Mouse (Mus musculus) forebrain, embryonic 11.5 days (tissue): ENCODE measurements around the gene Nectin2. TPM values are rescaled to one million over a fixed set of nuclear protein-coding genes. Genes with fewer than 3 reads are reported as not detected.

ENCODE experiments used
- ATAC-seq: fragments of 200-750 bp; cut with Nextera tagmentation; replicated peaks from 2 replicates; pipeline ENCODE4 v1.8.0; 2017; ENCODE audit warnings: moderate TSS enrichment; ENCODE audit not compliant: low FRiP score
- DNase-seq: peaks from one replicate; pipeline ENCODE4 v3.0.0-alpha.2; 2017; ENCODE audit warnings: low spot score
- H3K27ac ChIP-seq: fragments of 300-500 bp; sonication (generic); 2 replicates; pipeline ENCODE4 v1.5.1; 2014; ENCODE audit warnings: low read depth, low read length
- H3K27me3 ChIP-seq: fragments of 300-500 bp; sonication (generic); 2 replicates; pipeline ENCODE4 v1.6.1; 2014; ENCODE audit warnings: mild to moderate bottlenecking, low read length, mixed read lengths; ENCODE audit not compliant: control insufficient read depth, insufficient read depth
- H3K36me3 ChIP-seq: fragments of 300-500 bp; sonication (generic); 2 replicates; pipeline ENCODE4 v1.6.1; 2014; ENCODE audit warnings: mild to moderate bottlenecking, low read length, moderate library complexity, mixed read lengths; ENCODE audit not compliant: control insufficient read depth, insufficient read depth
- H3K4me1 ChIP-seq: fragments of 300-500 bp; sonication (generic); replicated peaks from 2 replicates; pipeline ENCODE4 v1.6.1; 2014; ENCODE audit warnings: low read length, mixed read lengths; ENCODE audit not compliant: control insufficient read depth, insufficient read depth
- H3K4me2 ChIP-seq: fragments of 300-500 bp; sonication (generic); 2 replicates; pipeline ENCODE4 v1.6.1; 2014; ENCODE audit warnings: low read depth, mild to moderate bottlenecking, low read length, moderate library complexity, mixed read lengths; ENCODE audit not compliant: severe bottlenecking
- H3K4me3 ChIP-seq: fragments of 300-500 bp; sonication (generic); 2 replicates; pipeline ENCODE4 v1.5.1; 2014; ENCODE audit warnings: low read depth, low read length
- H3K9ac ChIP-seq: fragments of 300-500 bp; sonication (generic); 2 replicates; pipeline ENCODE4 v1.6.1; 2014; ENCODE audit warnings: low read length
- H3K9me3 ChIP-seq: fragments of 300-500 bp; sonication (generic); 2 replicates; pipeline ENCODE4 v1.6.1; 2016; ENCODE audit warnings: low read length, mixed read lengths; ENCODE audit not compliant: control insufficient read depth
- WGBS: fragments of 180-500 bp; shearing (Covaris S2); extraction: QIAGEN DNeasy Blood & Tissue Kit; methylation state at CpG from one replicate; pipeline ENCODE4 v1.1.7; 2014; 5-methylcytosine and 5-hydroxymethylcytosine counted together
- polyA plus RNA-seq: library from polyadenylated mRNA; unstranded; fragments of >200 nt; fragmentation: Nextera tagmentation; extraction: Ambion mirVana; gene quantifications from 2 replicates; pipeline ENCODE4 v1.2.1, GENCODE M21; 2014

Nectin2 gene
- polyA plus RNA-seq, 1 experiment from 2014 or later = 56.0 TPM

- H3K4me1 ChIP-seq = peaks cover 3% of the 10 kb centered on the region; the same call in 1 of the 2 replicates
- no peak for ATAC-seq
- no peaks in the 10 kb centered on the region for H3K9me3 ChIP-seq
- no peak overlapping the region for H3K4me2 ChIP-seq
- 71% methylated on average over 5 of the region's 5 CpGs for WGBS
- H3K36me3 ChIP-seq = no peaks in the 10 kb centered on the region; the same call in 1 of the 2 replicates
- no peak overlapping the region for H3K4me3 ChIP-seq
- H3K27me3 ChIP-seq = no peaks in the 10 kb centered on the region
- no peak overlapping the region for H3K27ac ChIP-seq
- no peak overlapping the region for H3K9ac ChIP-seq
- DNase-seq = no peak
Measured at GRCm38 (mm10) chr7:19742468-19742867, 7.8 kb downstream of the Nectin2 start.

DNA sequence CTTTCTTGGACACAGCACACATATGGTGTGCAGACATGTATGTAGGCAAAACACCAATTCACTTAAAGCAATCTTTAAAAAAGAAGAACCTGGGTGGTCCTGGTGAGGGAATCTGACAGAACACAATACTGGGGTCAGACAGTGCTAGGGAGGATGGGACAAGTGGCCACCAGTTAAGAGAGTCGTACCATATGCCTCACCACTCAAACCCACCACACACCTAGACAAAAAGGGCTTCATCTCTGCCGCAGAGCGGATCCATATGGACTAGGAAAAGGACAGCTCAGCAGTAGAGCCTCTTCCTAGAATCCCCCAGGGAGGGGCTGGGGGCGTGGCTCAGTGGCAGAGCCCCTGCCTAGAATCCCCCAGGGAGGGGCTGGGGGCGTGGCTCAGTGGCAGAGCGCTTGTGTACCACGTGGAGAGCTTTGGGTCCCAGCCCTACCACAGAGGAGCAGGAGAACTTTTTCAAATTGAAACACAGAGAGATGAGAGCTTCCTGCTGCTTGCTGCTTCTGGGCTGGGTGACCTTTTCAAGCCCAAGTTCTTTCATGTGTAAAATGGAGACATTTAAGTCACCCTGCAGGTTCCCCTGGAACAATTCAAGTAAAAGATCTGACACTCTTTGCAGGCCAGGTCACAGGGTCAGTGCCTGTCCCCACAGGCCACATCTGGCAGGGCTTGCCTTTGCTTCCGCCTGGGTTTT, 8.8 kb downstream of the Nectin2 start:
- WGBS = 12% methylated on average over 8 of the region's 8 CpGs
- Histone ChIP-seq H3K9ac (no peak overlapping the region), H3K4me2 (no peak overlapping the region), H3K27me3 (no peaks in the 10 kb centered on the region), H3K27ac (no peak overlapping the region), H3K36me3 (no peaks in the 10 kb centered on the region; the same call in 1 of the 2 replicates), H3K4me1 (peaks cover 3% of the 10 kb centered on the region; the same call in 1 of the 2 replicates), H3K4me3 (no peak overlapping the region), H3K9me3 (no peaks in the 10 kb centered on the region)
- no peak; the same call in 1 of the 2 replicates for ATAC-seq
- no peak for DNase-seq

- 92% methylated on average over 11 of the region's 11 CpGs for WGBS
- no peaks in the 10 kb centered on the region for H3K9me3 ChIP-seq
- H3K4me2 ChIP-seq = no peak overlapping the region
- peaks cover 2% of the 10 kb centered on the region; the same call in 1 of the 2 replicates for H3K4me1 ChIP-seq
- DNase-seq (no peak), ATAC-seq (no peak)
- H3K4me3 ChIP-seq = no peak overlapping the region
- no peaks in the 10 kb centered on the region for H3K27me3 ChIP-seq
- H3K36me3 ChIP-seq = peaks cover 3% of the 10 kb centered on the region; the same call in 1 of the 2 replicates
- H3K27ac ChIP-seq = no peak overlapping the region
- H3K9ac ChIP-seq = no peak overlapping the region
Measured at GRCm38 (mm10) chr7:19740269-19740668, 10.0 kb downstream of the Nectin2 start.

GRCm38 (mm10) chr7:19738771-19739170, 11.5 kb downstream of the Nectin2 start:
- H3K36me3 ChIP-seq = peaks cover 3% of the 10 kb centered on the region; the same call in 1 of the 2 replicates
- no peaks in the 10 kb centered on the region for H3K27me3 ChIP-seq
- H3K27ac ChIP-seq = no peak overlapping the region
- no peak for ATAC-seq
- WGBS = 87% methylated on average over 3 of the region's 3 CpGs
- no peak overlapping the region for H3K4me3 ChIP-seq
- H3K9me3 ChIP-seq = no peaks in the 10 kb centered on the region
- DNase-seq = no peak
- H3K4me1 ChIP-seq = no peaks in the 10 kb centered on the region
- no peak overlapping the region for H3K9ac ChIP-seq
- no peak overlapping the region for H3K4me2 ChIP-seq

DNA sequence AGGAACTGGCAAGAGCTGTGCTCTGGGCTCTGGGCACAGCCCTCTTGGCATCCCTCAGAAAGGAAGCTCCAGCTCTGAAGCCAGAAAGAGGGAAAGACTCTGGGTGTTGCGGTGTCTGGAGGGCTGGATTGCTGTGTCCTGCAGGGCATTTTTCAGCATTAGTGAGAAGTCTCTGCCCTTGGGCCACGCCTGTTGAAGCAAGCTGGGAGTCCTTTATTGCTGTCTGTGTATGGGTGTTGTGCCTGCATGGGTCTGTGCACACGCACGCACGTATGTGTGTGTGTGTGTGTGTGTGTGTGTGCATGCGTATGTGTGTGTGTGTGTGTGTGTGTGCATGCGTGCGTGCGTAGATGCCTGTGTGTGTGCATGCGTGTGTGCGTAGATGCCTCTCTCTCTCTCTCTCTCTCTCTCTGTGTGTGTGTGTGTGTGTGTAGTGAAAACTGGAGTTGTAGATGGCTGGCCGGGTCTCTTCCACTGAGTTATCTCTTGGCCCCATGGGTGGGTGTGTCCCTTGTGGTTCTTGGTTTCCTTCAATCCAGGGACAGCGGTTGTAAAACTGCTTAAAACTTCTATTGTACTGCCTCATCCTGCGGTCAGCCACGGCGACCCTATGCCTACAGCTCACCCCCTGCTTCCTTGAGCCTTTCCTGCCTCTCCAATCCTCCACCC, 13.8 kb downstream of the Nectin2 start:
- Histone ChIP-seq H3K4me2 (no peak overlapping the region), H3K36me3 (peaks cover 5% of the 10 kb centered on the region; the same call in 1 of the 2 replicates), H3K27ac (no peak overlapping the region), H3K9me3 (no peaks in the 10 kb centered on the region), H3K4me1 (no peaks in the 10 kb centered on the region), H3K9ac (no peak overlapping the region), H3K4me3 (no peak overlapping the region), H3K27me3 (no peaks in the 10 kb centered on the region)
- DNase-seq (no peak), ATAC-seq (no peak)
- 94% methylated on average over 16 of the region's 16 CpGs for WGBS

- Histone ChIP-seq H3K27me3 (no peaks in the 10 kb centered on the region), H3K9ac (no peak overlapping the region), H3K4me3 (no peak overlapping the region), H3K4me2 (no peak overlapping the region), H3K4me1 (no peaks in the 10 kb centered on the region), H3K36me3 (peaks cover 7% of the 10 kb centered on the region; the same call in 1 of the 2 replicates), H3K9me3 (no peaks in the 10 kb centered on the region), H3K27ac (no peak overlapping the region)
- no peak for ATAC-seq
- 93% methylated on average over 10 of the region's 10 CpGs for WGBS
- DNase-seq = no peak
Measured at GRCm38 (mm10) chr7:19734178-19734666, 16.1 kb downstream of the Nectin2 start.

DNA sequence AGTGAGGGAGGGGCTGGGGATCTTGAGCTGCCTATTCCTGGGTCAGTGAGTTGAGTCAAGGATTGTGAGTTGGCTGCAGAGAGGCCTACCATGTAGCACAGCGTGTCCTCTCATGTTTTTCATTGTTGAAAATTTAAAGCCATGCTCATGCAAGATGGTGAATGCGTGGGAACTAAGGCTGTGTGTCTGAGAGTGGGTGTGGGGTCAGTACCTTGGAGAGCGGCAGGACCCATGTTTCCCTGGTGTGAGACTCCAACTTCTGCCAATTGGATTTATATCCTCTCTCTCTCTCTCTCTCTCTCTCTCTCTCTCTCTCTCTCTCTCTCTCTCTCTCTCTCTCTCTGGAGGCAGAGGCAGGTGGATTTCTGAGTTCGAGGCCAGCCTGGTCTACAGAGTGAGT, 23.7 kb downstream of the Nectin2 start:
- Histone ChIP-seq H3K4me1 (no peaks in the 10 kb centered on the region), H3K27ac (no peak overlapping the region), H3K9me3 (peaks cover under 1% of the 10 kb centered on the region; the same call in 1 of the 2 replicates), H3K4me2 (no peak overlapping the region), H3K4me3 (no peak overlapping the region), H3K9ac (no peak overlapping the region), H3K36me3 (peaks cover 4% of the 10 kb centered on the region), H3K27me3 (no peaks in the 10 kb centered on the region)
- ATAC-seq = no peak
- no peak for DNase-seq
- 96% methylated on average over 4 of the region's 4 CpGs for WGBS

DNA sequence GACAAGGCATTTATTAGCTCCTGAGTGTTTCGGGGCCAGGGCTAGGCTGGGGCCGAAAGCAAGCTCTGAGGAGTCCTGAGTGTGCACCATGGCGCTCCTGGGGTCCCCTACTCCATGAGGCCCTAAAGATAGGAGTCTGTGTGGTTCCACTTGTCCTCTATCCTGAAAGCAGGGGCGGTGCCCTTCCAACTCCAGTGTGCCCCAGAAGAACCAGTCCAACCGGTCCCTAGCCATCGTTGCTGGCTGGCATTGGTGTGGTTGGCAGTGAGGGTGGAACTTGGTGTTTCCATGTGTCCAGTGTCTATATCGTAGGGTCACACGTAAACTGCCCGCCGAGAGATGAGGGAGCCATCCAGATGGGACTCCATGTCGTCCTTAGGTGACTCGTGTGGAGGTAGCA, 26.1 kb downstream of the Nectin2 start:
- H3K4me2 ChIP-seq = no peak overlapping the region
- no peak overlapping the region for H3K27ac ChIP-seq
- no peaks in the 10 kb centered on the region for H3K4me1 ChIP-seq
- H3K9ac ChIP-seq = no peak overlapping the region
- peaks cover 2% of the 10 kb centered on the region for H3K36me3 ChIP-seq
- no peaks in the 10 kb centered on the region for H3K27me3 ChIP-seq
- no peak for DNase-seq
- no peak for ATAC-seq
- peaks cover 7% of the 10 kb centered on the region; the same call in 1 of the 2 replicates for H3K9me3 ChIP-seq
- H3K4me3 ChIP-seq = no peak overlapping the region
- WGBS = 94% methylated on average over 12 of the region's 12 CpGs
